Mouse (Mus musculus): ENCODE results near the gene Adam19. TPM values are rescaled to one million over a fixed set of nuclear protein-coding genes. Genes with fewer than 3 reads are reported as not detected.
A peak's percentile ranks its signal among the peaks of the same experiment; 100 is the strongest.

Adam19 gene
- polyA plus RNA-seq, 1 experiment from 2014 or later = 4.3 TPM

GRCm38 (mm10) chr11:46027952-46028814 is 27.6 kb upstream of the Adam19 start:
- H3K9me3 ChIP-seq (ENCODE audit: control insufficient read depth, low read length) = no peaks in the 10 kb centered on the region
- H3K4me1 ChIP-seq (replicated peaks; ENCODE audit: control insufficient read depth, insufficient read depth) = no peaks in the 10 kb centered on the region
- H3K9ac ChIP-seq (ENCODE audit: low read length) = no peak overlapping the region
- no peak overlapping the region for H3K4me3 ChIP-seq (ENCODE audit: low read depth, low read length)
- 71% methylated on average over 6 of the region's 6 CpGs for WGBS
- no peak overlapping the region for H3K4me2 ChIP-seq (replicated peaks; ENCODE audit: low read depth)
- ATAC-seq (ENCODE audit: low FRiP score, low TSS enrichment) (no peak), DNase-seq (ENCODE audit: low spot score) (no peak)
- H3K27me3 ChIP-seq (ENCODE audit: control insufficient read depth, insufficient read depth, low read length) = no peaks in the 10 kb centered on the region
- no peak overlapping the region for H3K27ac ChIP-seq (replicated peaks)
- TF ChIP-seq CTCF (IDR thresholded peaks at IDR 0.05; ENCODE audit: low read depth) (no peak), EP300 (optimal IDR thresholded peaks at IDR 0.05) (no peak)
- H3K36me3 ChIP-seq (ENCODE audit: control insufficient read depth, insufficient read depth, low read length) = no peaks in the 10 kb centered on the region

GRCm38 (mm10) chr11:46029485-46029884 is 26.3 kb upstream of the Adam19 start:
- Histone ChIP-seq H3K27ac (replicated peaks) (no peak overlapping the region), H3K4me3 (ENCODE audit: low read depth, low read length) (no peak overlapping the region), H3K4me2 (replicated peaks; ENCODE audit: low read depth) (no peak overlapping the region), H3K27me3 (ENCODE audit: control insufficient read depth, insufficient read depth, low read length) (no peaks in the 10 kb centered on the region), H3K4me1 (replicated peaks; ENCODE audit: control insufficient read depth, insufficient read depth) (no peaks in the 10 kb centered on the region), H3K9me3 (ENCODE audit: control insufficient read depth, low read length) (no peaks in the 10 kb centered on the region), H3K36me3 (ENCODE audit: control insufficient read depth, insufficient read depth, low read length) (no peaks in the 10 kb centered on the region), H3K9ac (ENCODE audit: low read length) (no peak overlapping the region)
- DNase-seq (ENCODE audit: low spot score) (no peak), ATAC-seq (ENCODE audit: low FRiP score, low TSS enrichment) (no peak)
- 50% methylated on average over 2 of the region's 2 CpGs for WGBS
- TF ChIP-seq CTCF (IDR thresholded peaks at IDR 0.05; ENCODE audit: low read depth) (no peak), EP300 (optimal IDR thresholded peaks at IDR 0.05) (no peak)

GRCm38 (mm10) chr11:46030026-46030425 is 25.8 kb upstream of the Adam19 start:
- no peak for ATAC-seq (ENCODE audit: low FRiP score, low TSS enrichment)
- H3K4me2 ChIP-seq (replicated peaks; ENCODE audit: low read depth) = no peak overlapping the region
- H3K4me3 ChIP-seq (ENCODE audit: low read depth, low read length) = no peak overlapping the region
- 76% methylated on average over 2 of the region's 2 CpGs for WGBS
- no peak overlapping the region for H3K27ac ChIP-seq (replicated peaks)
- H3K9me3 ChIP-seq (ENCODE audit: control insufficient read depth, low read length) = no peaks in the 10 kb centered on the region
- DNase-seq (ENCODE audit: low spot score) = no peak
- no peaks in the 10 kb centered on the region for H3K36me3 ChIP-seq (ENCODE audit: control insufficient read depth, insufficient read depth, low read length)
- H3K27me3 ChIP-seq (ENCODE audit: control insufficient read depth, insufficient read depth, low read length) = no peaks in the 10 kb centered on the region
- H3K4me1 ChIP-seq (replicated peaks; ENCODE audit: control insufficient read depth, insufficient read depth) = no peaks in the 10 kb centered on the region
- no peak for TF ChIP-seq EP300 (optimal IDR thresholded peaks at IDR 0.05)
- no peak for TF ChIP-seq CTCF (IDR thresholded peaks at IDR 0.05; ENCODE audit: low read depth)
- H3K9ac ChIP-seq (ENCODE audit: low read length) = no peak overlapping the region

GRCm38 (mm10) chr11:46031470-46031869 is 24.3 kb upstream of the Adam19 start:
- H3K9me3 ChIP-seq (ENCODE audit: control insufficient read depth, low read length) = no peaks in the 10 kb centered on the region
- TF ChIP-seq CTCF (IDR thresholded peaks at IDR 0.05; ENCODE audit: low read depth) (peak; percentile 46), EP300 (optimal IDR thresholded peaks at IDR 0.05) (no peak)
- H3K4me2 ChIP-seq (replicated peaks; ENCODE audit: low read depth) = no peak overlapping the region
- no peaks in the 10 kb centered on the region for H3K27me3 ChIP-seq (ENCODE audit: control insufficient read depth, insufficient read depth, low read length)
- H3K9ac ChIP-seq (ENCODE audit: low read length) = no peak overlapping the region
- WGBS = 48% methylated on average over 3 of the region's 3 CpGs
- no peak overlapping the region for H3K4me3 ChIP-seq (ENCODE audit: low read depth, low read length)
- no peaks in the 10 kb centered on the region for H3K4me1 ChIP-seq (replicated peaks; ENCODE audit: control insufficient read depth, insufficient read depth)
- DNase-seq (ENCODE audit: low spot score) (no peak), ATAC-seq (ENCODE audit: low FRiP score, low TSS enrichment) (no peak)
- no peaks in the 10 kb centered on the region for H3K36me3 ChIP-seq (ENCODE audit: control insufficient read depth, insufficient read depth, low read length)
- H3K27ac ChIP-seq (replicated peaks) = no peak overlapping the region

- ATAC-seq (ENCODE audit: low FRiP score, low TSS enrichment) (no peak), DNase-seq (ENCODE audit: low spot score) (no peak)
- Histone ChIP-seq H3K9me3 (ENCODE audit: control insufficient read depth, low read length) (no peaks in the 10 kb centered on the region), H3K27me3 (ENCODE audit: control insufficient read depth, insufficient read depth, low read length) (no peaks in the 10 kb centered on the region), H3K36me3 (ENCODE audit: control insufficient read depth, insufficient read depth, low read length) (no peaks in the 10 kb centered on the region), H3K4me3 (ENCODE audit: low read depth, low read length) (no peak overlapping the region), H3K4me2 (replicated peaks; ENCODE audit: low read depth) (no peak overlapping the region), H3K9ac (ENCODE audit: low read length) (no peak overlapping the region), H3K27ac (replicated peaks) (no peak overlapping the region), H3K4me1 (replicated peaks; ENCODE audit: control insufficient read depth, insufficient read depth) (no peaks in the 10 kb centered on the region)
- TF ChIP-seq EP300 (optimal IDR thresholded peaks at IDR 0.05) (no peak), CTCF (IDR thresholded peaks at IDR 0.05; ENCODE audit: low read depth) (no peak)
- WGBS = 85% methylated on average over 7 of the region's 7 CpGs
Observed at GRCm38 (mm10) chr11:46032956-46033355, 22.8 kb upstream of the Adam19 start.

GRCm38 (mm10) chr11:46036374-46036773 is 19.4 kb upstream of the Adam19 start:
- no peak for DNase-seq (ENCODE audit: low spot score)
- Histone ChIP-seq H3K4me1 (replicated peaks; ENCODE audit: control insufficient read depth, insufficient read depth) (no peaks in the 10 kb centered on the region), H3K4me3 (ENCODE audit: low read depth, low read length) (no peak overlapping the region), H3K27ac (replicated peaks) (no peak overlapping the region), H3K27me3 (ENCODE audit: control insufficient read depth, insufficient read depth, low read length) (no peaks in the 10 kb centered on the region), H3K4me2 (replicated peaks; ENCODE audit: low read depth) (no peak overlapping the region), H3K9ac (ENCODE audit: low read length) (no peak overlapping the region), H3K9me3 (ENCODE audit: control insufficient read depth, low read length) (no peaks in the 10 kb centered on the region), H3K36me3 (ENCODE audit: control insufficient read depth, insufficient read depth, low read length) (no peaks in the 10 kb centered on the region)
- no peak for TF ChIP-seq CTCF (IDR thresholded peaks at IDR 0.05; ENCODE audit: low read depth)
- TF ChIP-seq EP300 (optimal IDR thresholded peaks at IDR 0.05) = no peak
- ATAC-seq (ENCODE audit: low FRiP score, low TSS enrichment) = no peak
- 88% methylated on average over 10 of the region's 10 CpGs for WGBS
